Mouse (Mus musculus): ENCODE measurements around the gene Mdga1.

DNA sequence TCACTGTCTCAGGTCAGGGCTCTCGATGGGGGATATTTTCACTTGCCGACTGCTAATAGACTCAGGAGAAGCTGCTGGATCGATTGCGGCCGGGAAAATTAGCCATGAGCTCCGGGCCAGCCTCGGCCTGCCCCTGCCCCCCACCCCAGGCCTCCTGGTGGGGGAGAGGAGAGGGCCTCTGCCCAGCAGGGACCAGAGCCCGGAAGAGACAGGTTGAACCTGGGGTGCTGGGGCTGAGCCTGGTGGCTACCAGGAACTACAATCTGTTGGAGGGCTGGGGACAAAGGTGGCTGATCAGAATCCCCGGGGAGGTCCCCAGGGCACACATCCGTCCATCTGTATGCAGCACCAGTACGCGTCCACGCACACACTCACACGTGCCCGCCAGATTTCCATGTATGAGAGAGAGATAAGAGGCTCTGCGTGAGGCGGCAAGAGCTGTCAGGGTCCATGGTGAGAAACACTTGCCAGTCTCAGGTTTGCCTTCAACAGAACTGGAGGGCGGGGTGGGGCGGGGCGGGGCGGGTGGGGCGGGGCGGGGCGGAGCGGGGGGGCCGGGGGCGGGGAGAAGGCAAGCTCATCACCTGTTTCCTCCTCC is 95.7 kb downstream of the Mdga1 start:
- no peak for TF ChIP-seq CTCF (IDR thresholded peaks at IDR 0.05; ENCODE audit: control insufficient read depth, insufficient read depth, low read length)
- TF ChIP-seq POLR2A (IDR thresholded peaks at IDR 0.05; ENCODE audit: borderline replicate concordance, control insufficient read depth, low read depth, low read length), result no peak
